Mouse (Mus musculus): Measurements from ENCODE around the gene Snx3.

GRCm38 (mm10) chr10:42584436-42584983, 82.7 kb downstream of the Snx3 start:
- TF ChIP-seq CTCF (IDR thresholded peaks at IDR 0.05; ENCODE audit: low read depth, low read length): no peak
- no peak for TF ChIP-seq POLR2A (IDR thresholded peaks at IDR 0.05; ENCODE audit: borderline replicate concordance, low read depth, low read length)

Measured in bone marrow macrophage, adult 2 months (primary cell).